8 mouse cellular contexts compared by ENCODE assay signal in the genomic region with DNA sequence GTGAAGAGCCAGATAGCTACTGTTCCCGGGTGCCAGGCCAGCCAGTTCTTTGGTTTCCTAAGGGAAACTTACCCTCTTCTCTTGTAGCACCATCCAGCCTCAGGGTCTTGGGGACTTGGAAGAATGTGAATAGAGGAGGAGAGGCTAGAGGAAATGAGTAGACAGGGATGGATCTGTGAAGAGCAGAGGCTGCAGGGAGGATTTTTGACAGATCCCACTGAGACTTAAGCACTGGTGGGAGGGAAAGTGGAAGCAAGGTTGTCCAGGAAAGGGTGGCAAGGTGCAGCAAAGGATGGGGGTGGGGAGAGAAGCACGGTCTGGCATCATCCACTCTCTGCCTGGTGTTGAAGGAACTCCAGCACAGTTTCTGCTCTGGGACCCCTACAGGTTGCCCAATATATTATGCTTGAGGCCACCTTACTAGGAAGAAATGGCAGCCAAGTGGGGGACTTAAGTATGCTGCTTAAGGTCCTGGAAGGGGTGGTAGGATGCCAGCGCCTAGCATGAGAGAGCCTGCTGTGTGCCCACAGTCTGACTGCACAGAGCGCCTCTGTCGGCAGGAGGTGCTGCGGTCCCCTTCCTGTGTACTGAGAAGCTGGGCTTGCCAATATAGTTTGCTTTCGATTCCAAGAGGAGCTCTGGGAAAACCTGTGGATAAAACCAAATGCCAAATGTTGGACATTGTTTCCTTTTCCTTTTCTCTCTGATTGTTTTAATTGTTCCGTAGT. TPM values are rescaled to one million over a fixed set of nuclear protein-coding genes. Genes with fewer than 3 reads are reported as not detected.
DNase-seq lines count a peak whose midpoint lies in the region; ATAC-seq lines count a peak whose summit lies in the region.

No protein-coding gene starts in this region.

- peak; percentile 24 to 49 for DNase-seq in adrenal gland, adult (ENCODE audit: inconsistent age in 2 of 2, low spot score in 1 of 2)
- DNase-seq in adrenal gland, postnatal 4 days (ENCODE audit: low spot score in 2 of 2): no peak
- peak; percentile 42 for DNase-seq in layer of hippocampus, adult 11-12 months (ENCODE audit: low spot score)
- no peak for DNase-seq in layer of hippocampus, adult 9-10 months (ENCODE audit: low spot score)
- DNase-seq in cerebellum, adult 9-11 months: peak; percentile 69
- DNase-seq in heart, postnatal 4 days: peak; percentile 45
- DNase-seq in thymus, postnatal 0 days (ENCODE audit: low spot score): no peak

- no peak for ATAC-seq in erythroid progenitor cell, adult 5-6 weeks (replicated peaks; ENCODE audit: low FRiP score, poor library complexity, severe bottlenecking)

RNA-seq across cellular contexts. Expression of a gene that starts 17.2 kb away (rescaled TPM):
- 1 to 10 TPM; 4.2 to 4.9 TPM for total RNA-seq in adrenal gland, postnatal 4 days (2021)
- 10 to 100 TPM; 19.3 to 23.3 TPM for total RNA-seq in heart, postnatal 4 days (2021)
- polyA plus RNA-seq in thymus, postnatal 0 days (2015; fragmentation: Nextera tagmentation; extraction: Ambion mirVana): 8.3 TPM in 2 replicates
- not detected in 2 replicates for total RNA-seq in erythroid progenitor cell, adult 5-6 weeks (2015; ENCODE audit: low replicate concordance)
- total RNA-seq in erythroid progenitor cell, adult 5-6 weeks (2017; ENCODE audit: low replicate concordance): 1.7 TPM in 1 of 2 replicates, not detected in the other

RNA-seq across cellular contexts. Expression of a gene that starts 35.6 kb away (rescaled TPM):
- total RNA-seq in adrenal gland, postnatal 4 days (2021): 100 to 1,000 TPM; 203 to 210 TPM
- 100 to 1,000 TPM; 240 to 248 TPM for total RNA-seq in heart, postnatal 4 days (2021)
- polyA plus RNA-seq in thymus, postnatal 0 days (2015; fragmentation: Nextera tagmentation; extraction: Ambion mirVana): 302 and 307 TPM in 2 replicates
- 56.2 and 85.4 TPM in 2 replicates for total RNA-seq in erythroid progenitor cell, adult 5-6 weeks (2015; ENCODE audit: low replicate concordance)
- 101 and 248 TPM in 2 replicates for total RNA-seq in erythroid progenitor cell, adult 5-6 weeks (2017; ENCODE audit: low replicate concordance)

RNA-seq across cellular contexts. Expression of a gene that starts 52.0 kb away (rescaled TPM):
- 10 to 100 TPM; 35.7 to 42.0 TPM for total RNA-seq in adrenal gland, postnatal 4 days (2021)
- 10 to 100 TPM; 32.6 to 36.8 TPM for total RNA-seq in heart, postnatal 4 days (2021)
- 15.1 and 16.4 TPM in 2 replicates for polyA plus RNA-seq in thymus, postnatal 0 days (2015; fragmentation: Nextera tagmentation; extraction: Ambion mirVana)
- total RNA-seq in erythroid progenitor cell, adult 5-6 weeks (2015; ENCODE audit: low replicate concordance): 3.8 and 11.2 TPM in 2 replicates
- 0.26 and 0.83 TPM in 2 replicates for total RNA-seq in erythroid progenitor cell, adult 5-6 weeks (2017; ENCODE audit: low replicate concordance)

Comparison
In these comparisons a context has a peak if more than half of its experiments do, and no peak if none do; other contexts are left out.
1. DNase-seq: peak in adrenal gland, adult (2 of 2), layer of hippocampus, adult 11-12 months (single experiment), cerebellum, adult 9-11 months (single experiment) and heart, postnatal 4 days (single experiment); none in adrenal gland, postnatal 4 days (0 of 2), layer of hippocampus, adult 9-10 months (single experiment) and thymus, postnatal 0 days (single experiment).